Mouse (Mus musculus) neural tube, embryonic 13.5 days (tissue): ENCODE data around the gene Gramd1c. TPM values are rescaled to one million over a fixed set of nuclear protein-coding genes. Genes with fewer than 3 reads are reported as not detected.

Source experiments
- ATAC-seq: fragments of 200-750 bp; cut with Nextera tagmentation; 2 replicates; pipeline ENCODE4 v1.8.0; 2017; ENCODE audit warnings: low read depth, mild to moderate bottlenecking, moderate TSS enrichment, moderate library complexity
- H3K27ac ChIP-seq: fragments of 300-500 bp; sonication (generic); replicated peaks from 2 replicates; pipeline ENCODE4 v1.5.1; 2015; ENCODE audit warnings: moderate library complexity, mild to moderate bottlenecking, inconsistent platforms
- H3K27me3 ChIP-seq: fragments of 300-500 bp; sonication (generic); 2 replicates; pipeline ENCODE4 v1.6.1; 2015; ENCODE audit warnings: mild to moderate bottlenecking, inconsistent platforms
- H3K36me3 ChIP-seq: fragments of 300-500 bp; sonication (generic); 2 replicates; pipeline ENCODE4 v1.6.1; 2015; ENCODE audit warnings: mild to moderate bottlenecking, inconsistent platforms
- H3K4me1 ChIP-seq: fragments of 300-500 bp; sonication (generic); replicated peaks from 2 replicates; pipeline ENCODE4 v1.6.1; 2015; ENCODE audit warnings: inconsistent platforms
- H3K4me2 ChIP-seq: fragments of 300-500 bp; sonication (generic); 2 replicates; pipeline ENCODE4 v1.6.1; 2015; ENCODE audit warnings: inconsistent platforms, mild to moderate bottlenecking, moderate library complexity
- H3K4me3 ChIP-seq: fragments of 300-500 bp; sonication (generic); 2 replicates; pipeline ENCODE4 v1.5.1; 2015; ENCODE audit warnings: mild to moderate bottlenecking, inconsistent platforms
- H3K9ac ChIP-seq: fragments of 300-500 bp; sonication (generic); 2 replicates; pipeline ENCODE4 v1.6.1; 2015; ENCODE audit warnings: moderate library complexity, mild to moderate bottlenecking, inconsistent platforms
- H3K9me3 ChIP-seq: fragments of 300-500 bp; sonication (generic); 2 replicates; pipeline ENCODE4 v1.6.1; 2016; ENCODE audit warnings: inconsistent platforms
- WGBS: fragments of 180-500 bp; shearing (Covaris S2); methylation state at CpG from one replicate; pipeline ENCODE4 v1.1.7; 2015; 5-methylcytosine and 5-hydroxymethylcytosine counted together
- polyA plus RNA-seq: library from polyadenylated mRNA; unstranded; fragments of >200 nt; fragmentation: Nextera tagmentation; extraction: Ambion mirVana; gene quantifications from 2 replicates; pipeline ENCODE4 v1.2.1, GENCODE M21; 2015

Gene Gramd1c
- polyA plus RNA-seq: 2.3 and 2.8 TPM in 2 replicates

- peak within 1 kb of the TSS; percentile 43; the same call in 1 of the 2 replicates for H3K27ac ChIP-seq
- peak; percentile 93 for ATAC-seq
Observed at GRCm38 (mm10) chr16:44063025-44063894, at the start of gene Gramd1c. Gene Gramd1c, minus strand, starts transcription at chr16:44063345.

GRCm38 (mm10) chr16:44109002-44109401, 45.9 kb upstream of the Gramd1c start:
- Histone ChIP-seq H3K9me3 (no peaks in the 10 kb centered on the region), H3K36me3 (peaks cover 72% of the 10 kb centered on the region)

More at GRCm38 (mm10) chr16:44063025-44063894, at the start of gene Gramd1c:
- Histone ChIP-seq H3K9me3 (no peaks in the 10 kb centered on the region), H3K4me2 (peak within 1 kb of the TSS; percentile 73), H3K4me1 (0 out of 2 replicates have a peak, but pooled peaks cover 4% of the 10 kb centered on the region), H3K9ac (peak within 1 kb of the TSS; percentile 73), H3K36me3 (no peaks in the 10 kb centered on the region), H3K27me3 (no peaks in the 10 kb centered on the region), H3K4me3 (peak within 1 kb of the TSS; percentile 54)
- WGBS: 6% methylated on average over 45 of the region's 45 CpGs

DNA sequence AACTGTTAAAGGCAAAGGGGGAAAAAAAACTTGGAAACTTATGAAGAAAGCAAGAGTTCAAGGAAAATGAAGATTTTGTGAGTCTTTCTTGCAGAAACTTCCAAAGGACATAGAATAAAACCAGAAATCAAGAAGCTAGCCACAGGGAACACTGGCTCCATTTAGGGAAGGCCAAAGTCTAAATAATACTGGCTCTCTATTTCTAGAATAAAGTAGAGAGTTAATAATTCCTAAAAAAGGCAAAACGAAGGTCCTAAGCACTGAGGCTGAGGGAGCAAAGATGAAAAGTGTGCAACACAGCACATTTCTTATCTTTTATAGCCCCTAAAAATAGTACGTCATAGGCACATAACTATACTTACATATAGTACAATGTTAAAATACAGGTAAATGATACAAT, 42.1 kb upstream of the Gramd1c start:
- Histone ChIP-seq H3K36me3 (peaks cover 80% of the 10 kb centered on the region), H3K4me2 (no peak overlapping the region), H3K27me3 (no peaks in the 10 kb centered on the region), H3K27ac (no peak overlapping the region), H3K9ac (no peak overlapping the region), H3K4me3 (no peak overlapping the region), H3K4me1 (no peaks in the 10 kb centered on the region), H3K9me3 (no peaks in the 10 kb centered on the region)
- WGBS: 94% methylated on average over 2 of the region's 2 CpGs
- no peak for ATAC-seq

More at GRCm38 (mm10) chr16:44109002-44109401, 45.9 kb upstream of the Gramd1c start:
- Histone ChIP-seq H3K4me2 (no peak overlapping the region), H3K27ac (no peak overlapping the region), H3K4me3 (no peak overlapping the region), H3K9ac (no peak overlapping the region), H3K4me1 (no peaks in the 10 kb centered on the region), H3K27me3 (no peaks in the 10 kb centered on the region)
- no peak for ATAC-seq
- WGBS: 71% methylated on average over 4 of the region's 4 CpGs

GRCm38 (mm10) chr16:44103806-44104766, 40.9 kb upstream of the Gramd1c start:
- H3K27ac ChIP-seq: no peak overlapping the region
- peaks cover 81% of the 10 kb centered on the region for H3K36me3 ChIP-seq
- WGBS: 84% methylated on average over 18 of the region's 18 CpGs
- H3K9me3 ChIP-seq: no peaks in the 10 kb centered on the region
- no peak overlapping the region for H3K9ac ChIP-seq
- no peaks in the 10 kb centered on the region for H3K4me1 ChIP-seq
- no peak for ATAC-seq
- no peak overlapping the region for H3K4me2 ChIP-seq
- no peak overlapping the region for H3K4me3 ChIP-seq
- no peaks in the 10 kb centered on the region for H3K27me3 ChIP-seq

DNA sequence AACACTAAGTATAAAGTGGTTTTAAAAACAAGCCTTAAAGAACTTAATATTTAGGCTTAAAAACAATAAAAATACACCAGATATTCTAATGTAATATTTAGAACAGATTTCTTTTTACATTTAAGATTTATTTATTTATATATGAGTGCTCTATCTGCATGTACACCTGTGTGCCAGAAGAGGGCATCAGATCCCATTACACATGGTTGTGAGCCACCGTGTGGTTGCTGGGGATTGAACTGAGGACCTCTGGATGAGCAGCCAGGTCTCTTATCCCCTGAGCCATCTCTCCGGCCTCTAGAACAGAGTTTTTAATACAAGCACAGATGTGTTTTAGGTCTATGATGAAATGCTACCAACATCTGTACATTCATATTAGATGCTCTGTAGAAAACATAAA, 39.8 kb upstream of the Gramd1c start:
- Histone ChIP-seq H3K36me3 (peaks cover 81% of the 10 kb centered on the region), H3K4me1 (no peaks in the 10 kb centered on the region), H3K9ac (no peak overlapping the region), H3K27ac (no peak overlapping the region), H3K4me3 (no peak overlapping the region), H3K4me2 (no peak overlapping the region), H3K27me3 (no peaks in the 10 kb centered on the region), H3K9me3 (no peaks in the 10 kb centered on the region)
- 97% methylated on average over 2 of the region's 2 CpGs for WGBS
- ATAC-seq: no peak

- no peak for ATAC-seq
- Histone ChIP-seq H3K27me3 (no peaks in the 10 kb centered on the region), H3K36me3 (peaks cover 80% of the 10 kb centered on the region), H3K4me1 (no peaks in the 10 kb centered on the region), H3K4me3 (no peak overlapping the region), H3K9ac (no peak overlapping the region), H3K4me2 (no peak overlapping the region), H3K27ac (no peak overlapping the region), H3K9me3 (no peaks in the 10 kb centered on the region)
- 96% methylated on average over 12 of the region's 12 CpGs for WGBS
Observed at GRCm38 (mm10) chr16:44101181-44101710, 38.1 kb upstream of the Gramd1c start.

GRCm38 (mm10) chr16:44099377-44099776, 36.2 kb upstream of the Gramd1c start:
- no peak overlapping the region for H3K9ac ChIP-seq
- H3K4me1 ChIP-seq: no peaks in the 10 kb centered on the region
- no peak for ATAC-seq
- no peak overlapping the region for H3K27ac ChIP-seq
- 95% methylated on average over 7 of the region's 7 CpGs for WGBS
- no peaks in the 10 kb centered on the region for H3K27me3 ChIP-seq
- peaks cover 87% of the 10 kb centered on the region for H3K36me3 ChIP-seq
- no peaks in the 10 kb centered on the region for H3K9me3 ChIP-seq
- no peak overlapping the region for H3K4me2 ChIP-seq
- H3K4me3 ChIP-seq: no peak overlapping the region

DNA sequence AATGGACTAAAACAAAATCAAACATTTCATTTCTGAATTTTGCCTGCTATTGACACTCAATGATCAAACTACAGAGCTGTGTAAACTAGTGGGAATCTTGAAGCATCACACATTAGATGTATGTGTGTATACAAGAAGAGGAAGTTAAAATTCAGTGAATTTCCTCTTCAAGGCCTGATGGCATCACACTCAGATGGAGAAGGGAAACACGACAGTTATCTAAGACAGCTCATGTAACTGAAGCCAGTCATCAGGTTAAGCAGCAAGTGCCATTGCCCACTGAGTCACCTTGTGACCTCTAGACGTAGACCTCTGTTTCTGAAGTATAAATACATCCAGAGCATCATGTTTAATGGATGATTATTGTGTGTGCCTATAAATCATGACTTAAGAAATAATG, 24.5 kb upstream of the Gramd1c start:
- no peak overlapping the region for H3K27ac ChIP-seq
- no peak overlapping the region for H3K4me3 ChIP-seq
- H3K4me1 ChIP-seq: no peaks in the 10 kb centered on the region
- 74% methylated on average over 2 of the region's 2 CpGs for WGBS
- H3K27me3 ChIP-seq: no peaks in the 10 kb centered on the region
- H3K9me3 ChIP-seq: no peaks in the 10 kb centered on the region
- ATAC-seq: no peak
- H3K36me3 ChIP-seq: peaks cover 94% of the 10 kb centered on the region
- no peak overlapping the region for H3K9ac ChIP-seq
- H3K4me2 ChIP-seq: no peak overlapping the region

GRCm38 (mm10) chr16:44061341-44061740, 1.8 kb downstream of the Gramd1c start:
- Histone ChIP-seq H3K4me3 (no peak overlapping the region), H3K36me3 (no peaks in the 10 kb centered on the region), H3K27me3 (no peaks in the 10 kb centered on the region), H3K9me3 (no peaks in the 10 kb centered on the region), H3K27ac (no peak overlapping the region), H3K4me2 (no peak overlapping the region), H3K9ac (no peak overlapping the region), H3K4me1 (0 out of 2 replicates have a peak, but pooled peaks cover 4% of the 10 kb centered on the region)
- 94% methylated on average over 15 of the region's 15 CpGs for WGBS
- ATAC-seq: no peak

DNA sequence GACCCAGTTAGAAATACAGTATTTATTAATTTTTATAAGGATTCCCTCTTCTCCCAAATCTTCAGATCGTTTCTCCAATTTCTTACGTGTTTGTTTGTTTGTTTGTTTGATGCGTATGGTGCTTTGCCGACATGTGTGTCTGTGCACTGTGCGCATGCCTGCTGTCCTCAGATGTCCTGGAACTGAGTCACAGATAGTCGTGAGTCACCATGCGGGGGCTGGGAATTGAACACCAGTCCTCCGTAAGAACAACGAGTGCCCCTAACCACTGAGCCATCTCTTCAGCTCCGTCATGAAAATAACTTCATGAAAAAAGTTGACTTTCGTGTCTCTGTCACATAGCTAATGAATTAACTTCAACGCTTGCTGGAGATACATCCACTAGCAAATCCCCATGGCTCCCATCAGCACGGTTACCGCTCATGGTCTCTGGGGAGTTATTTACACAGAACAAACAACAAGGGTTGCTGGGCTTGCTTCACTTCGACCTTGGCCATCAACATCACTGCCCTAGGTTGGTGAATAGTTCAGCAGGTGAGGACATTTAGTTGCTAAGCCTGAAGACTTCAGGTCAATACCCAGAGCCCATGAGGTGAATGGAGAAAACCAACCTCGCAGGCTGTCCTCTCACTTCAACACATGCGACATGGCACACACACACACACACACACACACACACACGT, 2.4 kb downstream of the Gramd1c start:
- Histone ChIP-seq H3K27me3 (no peaks in the 10 kb centered on the region), H3K9me3 (no peaks in the 10 kb centered on the region), H3K4me3 (no peak overlapping the region), H3K4me2 (no peak overlapping the region), H3K36me3 (no peaks in the 10 kb centered on the region), H3K27ac (no peak overlapping the region), H3K4me1 (0 out of 2 replicates have a peak, but pooled peaks cover 4% of the 10 kb centered on the region), H3K9ac (no peak overlapping the region)
- 92% methylated on average over 18 of the region's 18 CpGs for WGBS
- no peak for ATAC-seq

DNA sequence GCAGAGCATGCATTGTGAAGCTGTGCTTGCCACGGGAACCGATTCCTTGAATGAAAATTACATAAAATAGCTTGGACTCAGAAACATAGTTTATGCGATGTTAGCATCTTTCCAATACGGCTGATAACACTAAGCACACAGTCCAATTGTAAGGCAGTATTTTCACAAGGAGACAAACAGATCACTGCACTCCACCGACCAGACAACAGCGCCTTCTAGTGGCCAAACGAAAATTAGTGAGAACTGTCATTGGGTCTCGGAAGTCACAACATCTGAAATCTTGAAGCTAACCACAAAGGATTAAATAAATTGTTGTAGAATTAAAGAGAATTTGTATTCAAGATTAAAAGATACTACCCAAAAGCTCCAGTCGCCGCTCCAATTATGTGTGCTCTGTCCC, 4.4 kb downstream of the Gramd1c start:
- 30% methylated on average over 10 of the region's 10 CpGs for WGBS
- H3K4me1 ChIP-seq: 0 out of 2 replicates have a peak, but pooled peaks cover 4% of the 10 kb centered on the region
- H3K27ac ChIP-seq: no peak overlapping the region
- ATAC-seq: no peak
- no peak overlapping the region for H3K4me2 ChIP-seq
- no peak overlapping the region for H3K9ac ChIP-seq
- no peak overlapping the region for H3K4me3 ChIP-seq
- H3K36me3 ChIP-seq: no peaks in the 10 kb centered on the region
- no peaks in the 10 kb centered on the region for H3K9me3 ChIP-seq
- H3K27me3 ChIP-seq: no peaks in the 10 kb centered on the region
